Mouse (Mus musculus): Measurements from ENCODE around the gene Def6. TPM values are rescaled to one million over a fixed set of nuclear protein-coding genes. Genes with fewer than 3 reads are reported as not detected.

Gene Def6
- total RNA-seq (2021) = 1 to 10 TPM; 4.3 to 6.7 TPM
- long read RNA-seq, experiment 1, transcript Def6-201 (11 exons, 2,277 nt) = major isoform, 5 of 5 reads
- long read RNA-seq, experiment 1, partial matches to known transcripts = 0 of 5 reads
- long read RNA-seq, experiment 1, other reads (novel, unspliced or antisense) = 0 of 5 reads
- long read RNA-seq, experiment 2, transcript Def6-201 (11 exons, 2,277 nt) = major isoform, 9 of 11 reads
- long read RNA-seq, experiment 2, partial matches to known transcripts = 2 of 11 reads
- long read RNA-seq, experiment 2, other reads (novel, unspliced or antisense) = 0 of 11 reads

DNA sequence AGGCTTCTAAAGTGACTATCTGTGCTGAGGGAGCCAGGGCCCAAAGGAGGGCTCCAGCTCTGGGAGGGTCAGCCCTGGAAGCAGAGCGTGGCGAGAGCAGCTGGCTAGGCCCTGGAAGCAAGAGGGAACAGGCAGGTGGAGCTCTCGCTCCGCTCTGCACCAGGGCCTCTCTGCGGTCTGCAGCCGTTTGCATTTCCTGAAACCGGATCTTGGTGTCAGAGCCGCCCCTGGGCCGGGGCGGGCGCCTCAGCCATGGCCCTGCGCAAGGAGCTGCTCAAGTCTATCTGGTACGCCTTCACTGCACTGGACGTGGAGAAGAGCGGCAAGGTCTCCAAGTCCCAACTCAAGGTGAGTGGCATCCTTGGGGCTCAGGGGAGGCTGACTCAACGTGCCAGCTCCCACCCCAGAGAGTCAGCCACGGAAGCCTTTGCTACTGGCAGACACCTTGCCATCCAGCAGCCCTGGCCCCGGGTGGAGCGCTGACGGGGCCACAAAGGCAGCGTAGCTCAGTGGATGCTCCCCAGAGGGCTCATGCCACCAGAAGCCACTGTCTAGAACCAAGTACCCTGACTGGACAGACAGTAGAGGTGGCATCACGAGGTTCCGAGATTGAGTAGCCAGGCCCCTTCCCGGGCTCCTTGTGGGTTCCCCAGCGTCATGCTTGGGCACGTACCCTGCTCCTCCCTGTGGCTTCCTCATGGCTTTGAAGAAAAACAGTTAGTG lies at the start of gene Def6:
Def6 (plus strand) TSS at position 188 of the 723 bp plus-strand sequence.
- peak; percentile 40 to 61 for DNase-seq (ENCODE audit: low spot score in 2 of 2)

GRCm38 (mm10) chr17:28160361-28160760 lies 47.2 kb upstream of the Def6 start:
- DNase-seq (ENCODE audit: low spot score in 2 of 2) = no peak

GRCm38 (mm10) chr17:28161310-28161881 lies 46.2 kb upstream of the Def6 start:
- DNase-seq (ENCODE audit: low spot score in 2 of 2) = no peak

- peak; percentile 59 to 66 for DNase-seq (ENCODE audit: low spot score in 2 of 2)
Observed at GRCm38 (mm10) chr17:28163666-28164065, 43.9 kb upstream of the Def6 start.

DNA sequence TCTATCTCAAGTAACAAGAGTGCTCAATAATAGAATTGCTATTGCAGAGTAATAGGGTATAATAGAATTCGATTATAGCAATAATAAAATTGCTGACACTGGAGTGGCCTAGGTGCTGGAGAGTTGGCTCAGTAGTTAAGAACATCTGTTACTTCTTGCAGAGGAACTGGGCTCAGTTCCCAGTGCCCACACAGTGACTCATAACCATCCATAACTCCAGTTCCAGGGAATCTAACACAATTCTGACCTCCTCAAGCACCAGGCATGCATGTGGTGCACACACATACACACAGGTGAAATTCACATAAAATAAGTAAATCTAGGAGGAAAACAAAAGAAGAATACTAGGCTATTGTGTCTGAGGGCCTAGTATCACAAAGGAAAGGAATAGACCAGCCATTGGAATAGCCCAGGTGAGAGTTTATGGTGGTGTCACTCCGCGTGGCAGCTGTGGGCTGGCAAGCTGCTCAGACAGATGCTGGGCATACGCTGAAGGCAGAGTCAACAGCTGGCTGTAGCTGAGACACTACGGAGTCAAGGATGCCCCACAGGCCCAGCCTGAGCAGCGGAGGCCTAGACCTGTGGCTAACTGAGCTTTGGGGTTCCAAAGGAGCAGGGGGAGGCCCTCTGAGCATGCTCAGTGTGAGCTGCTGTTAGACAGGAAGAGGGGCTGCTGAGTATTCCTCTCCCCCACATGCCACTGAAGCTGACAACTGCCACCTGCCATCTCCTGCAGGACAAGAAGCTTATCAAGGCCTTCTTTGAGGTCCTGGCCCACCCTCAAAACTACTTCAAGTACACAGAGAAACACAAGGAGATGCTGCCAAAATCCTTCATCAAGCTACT lies 36.9 kb upstream of the Def6 start:
- DNase-seq (ENCODE audit: low spot score in 2 of 2) = no peak

DNA sequence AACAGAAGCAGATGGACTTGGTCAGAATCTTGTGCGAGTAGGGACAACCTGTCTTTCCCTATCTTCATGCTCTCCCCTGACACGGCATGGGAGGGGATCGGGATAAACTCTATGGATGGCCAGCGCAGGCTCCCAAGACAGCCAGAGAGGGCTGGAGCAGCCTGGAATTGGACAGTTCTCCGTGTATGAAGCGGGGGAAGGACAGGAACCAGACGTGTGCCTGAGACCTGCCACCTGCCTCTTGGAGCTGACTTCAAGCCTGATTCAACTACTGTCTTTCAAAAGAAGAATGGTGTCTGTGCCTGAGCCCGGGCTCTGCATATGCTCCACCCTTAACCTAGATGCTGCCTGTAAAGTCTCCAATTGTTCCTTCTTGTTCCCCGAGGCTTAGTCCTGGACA lies 34.9 kb upstream of the Def6 start:
- no peak for DNase-seq (ENCODE audit: low spot score in 2 of 2)

GRCm38 (mm10) chr17:28176775-28177539 lies 30.6 kb upstream of the Def6 start, which contains the start of gene Zfp523:
Gene Zfp523 (plus strand): TSS chr17:28177129.
- DNase-seq (ENCODE audit: low spot score in 2 of 2) = peak; percentile 76 to 79

- peak in 1 of 2 experiments; percentile 24 for DNase-seq (ENCODE audit: low spot score in 2 of 2)
Observed at GRCm38 (mm10) chr17:28177540-28178046, 30.0 kb upstream of the Def6 start.

- DNase-seq (ENCODE audit: low spot score in 2 of 2) = no peak
Observed at GRCm38 (mm10) chr17:28180331-28180730, 27.2 kb upstream of the Def6 start.

DNA sequence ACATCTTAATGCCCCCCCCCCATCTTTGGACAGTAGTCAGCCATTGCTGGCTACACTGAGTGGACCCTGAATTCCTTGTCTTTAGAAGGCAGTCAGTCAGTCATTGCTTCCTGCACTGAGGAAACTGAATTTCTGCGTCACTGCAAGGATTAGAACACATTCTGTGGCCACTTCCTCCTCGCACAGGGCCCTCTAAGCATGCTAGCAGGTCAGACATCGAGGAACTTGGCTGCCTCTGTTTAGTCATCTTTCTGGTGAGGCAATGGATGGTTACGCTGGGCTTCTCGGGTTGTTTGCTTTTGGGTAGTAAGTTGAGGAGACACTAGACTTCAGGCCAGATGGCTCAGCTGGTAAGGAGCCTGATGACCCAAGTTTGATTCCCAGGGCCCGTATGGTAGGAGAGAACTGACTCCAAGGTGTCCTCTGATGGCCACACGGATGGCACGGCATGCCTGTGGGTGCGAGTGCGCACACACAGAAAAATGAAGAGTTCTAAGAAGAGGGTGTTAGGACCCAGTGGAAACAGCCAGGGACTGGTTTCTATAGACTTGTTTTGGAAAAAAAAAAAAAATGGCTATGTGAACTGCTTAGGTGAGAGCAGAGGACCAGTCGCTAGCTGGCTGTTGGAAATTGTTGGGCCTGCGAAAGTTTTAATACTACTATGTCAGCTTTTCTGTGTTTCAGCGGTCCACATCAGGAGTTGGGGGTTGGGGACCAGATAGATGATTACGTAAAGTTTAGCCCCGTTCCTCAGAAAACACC lies 26.6 kb upstream of the Def6 start:
- no peak for DNase-seq (ENCODE audit: low spot score in 2 of 2)

DNA sequence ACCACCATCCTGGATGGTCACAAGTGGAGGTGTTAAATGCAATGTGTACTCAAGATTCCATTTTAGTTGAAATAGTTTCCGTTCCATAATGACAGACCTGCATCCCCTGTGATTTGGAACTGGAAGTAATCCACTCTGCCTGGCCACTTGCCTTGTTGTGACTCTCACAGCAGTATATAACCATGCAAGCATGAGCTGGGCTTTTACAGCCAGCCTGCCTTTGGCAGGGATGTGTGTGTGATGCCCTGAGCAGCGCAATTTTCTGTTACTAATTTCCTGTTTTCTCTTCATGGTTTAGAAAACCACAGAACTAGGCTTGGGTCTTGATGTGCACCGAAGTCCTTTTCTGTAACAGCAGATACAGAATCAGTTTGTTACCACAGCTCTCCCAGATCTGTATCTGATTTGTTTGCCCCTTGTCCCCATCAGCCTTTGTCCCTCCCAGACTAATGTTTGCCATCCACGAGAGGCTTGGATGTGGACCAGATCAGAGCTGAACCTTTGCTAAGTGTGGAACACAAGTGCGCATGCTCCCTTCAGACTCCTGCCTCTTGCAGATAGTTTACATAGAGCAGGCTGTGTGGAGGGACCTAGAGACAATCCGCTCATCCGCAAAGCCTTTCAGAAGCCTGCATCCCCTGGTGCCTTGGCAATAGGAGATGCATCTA lies 22.5 kb upstream of the Def6 start:
- no peak for DNase-seq (ENCODE audit: low spot score in 2 of 2)

GRCm38 (mm10) chr17:28188313-28188712 lies 19.3 kb upstream of the Def6 start:
- no peak for DNase-seq (ENCODE audit: low spot score in 2 of 2)

GRCm38 (mm10) chr17:28192754-28193153 lies 14.8 kb upstream of the Def6 start:
- no peak for DNase-seq (ENCODE audit: low spot score in 2 of 2)

DNA sequence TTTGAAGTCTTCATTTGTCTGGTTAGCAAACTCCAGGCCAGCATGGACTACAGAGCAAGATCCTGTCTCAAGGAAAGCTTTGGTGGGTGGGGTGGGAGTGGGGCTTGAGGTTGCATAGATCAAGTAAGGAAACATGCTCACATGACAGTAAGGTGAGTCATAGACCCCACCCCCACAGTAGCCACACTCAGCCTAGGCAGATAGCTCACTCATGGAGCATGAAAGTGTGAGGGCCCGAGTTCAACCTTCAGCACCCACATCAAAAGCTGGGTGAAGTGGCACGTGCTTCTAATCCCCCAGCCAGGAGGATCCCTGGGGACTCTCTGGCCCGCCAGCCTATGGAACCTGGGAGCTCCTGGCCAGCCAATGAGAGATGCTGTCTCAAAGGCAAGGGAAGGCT lies 14.0 kb upstream of the Def6 start:
- DNase-seq (ENCODE audit: low spot score in 2 of 2) = no peak

- DNase-seq (ENCODE audit: low spot score in 2 of 2) = no peak
Observed at GRCm38 (mm10) chr17:28195033-28195432, 12.5 kb upstream of the Def6 start.

DNA sequence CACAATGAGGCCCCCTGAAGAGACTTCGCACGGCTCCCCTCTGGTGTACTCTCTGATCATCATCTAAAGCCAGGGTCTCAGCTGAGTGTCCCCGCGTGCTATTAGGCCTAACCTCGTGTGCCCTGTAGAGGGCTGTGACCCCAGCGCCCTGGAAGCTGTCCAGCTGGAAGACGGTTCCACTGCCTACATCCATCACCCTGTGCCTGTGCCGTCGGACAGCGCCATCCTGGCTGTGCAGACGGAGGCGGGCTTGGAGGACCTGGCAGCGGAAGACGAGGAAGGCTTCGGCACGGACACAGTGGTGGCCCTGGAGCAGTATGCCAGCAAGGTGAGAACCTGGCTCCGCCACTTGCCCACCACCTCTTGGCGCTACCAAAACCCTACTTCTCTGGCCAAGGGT lies 9.9 kb upstream of the Def6 start:
- DNase-seq (ENCODE audit: low spot score in 2 of 2) = no peak

GRCm38 (mm10) chr17:28201982-28202381 lies 5.6 kb upstream of the Def6 start:
- DNase-seq (ENCODE audit: low spot score in 2 of 2) = no peak

DNA sequence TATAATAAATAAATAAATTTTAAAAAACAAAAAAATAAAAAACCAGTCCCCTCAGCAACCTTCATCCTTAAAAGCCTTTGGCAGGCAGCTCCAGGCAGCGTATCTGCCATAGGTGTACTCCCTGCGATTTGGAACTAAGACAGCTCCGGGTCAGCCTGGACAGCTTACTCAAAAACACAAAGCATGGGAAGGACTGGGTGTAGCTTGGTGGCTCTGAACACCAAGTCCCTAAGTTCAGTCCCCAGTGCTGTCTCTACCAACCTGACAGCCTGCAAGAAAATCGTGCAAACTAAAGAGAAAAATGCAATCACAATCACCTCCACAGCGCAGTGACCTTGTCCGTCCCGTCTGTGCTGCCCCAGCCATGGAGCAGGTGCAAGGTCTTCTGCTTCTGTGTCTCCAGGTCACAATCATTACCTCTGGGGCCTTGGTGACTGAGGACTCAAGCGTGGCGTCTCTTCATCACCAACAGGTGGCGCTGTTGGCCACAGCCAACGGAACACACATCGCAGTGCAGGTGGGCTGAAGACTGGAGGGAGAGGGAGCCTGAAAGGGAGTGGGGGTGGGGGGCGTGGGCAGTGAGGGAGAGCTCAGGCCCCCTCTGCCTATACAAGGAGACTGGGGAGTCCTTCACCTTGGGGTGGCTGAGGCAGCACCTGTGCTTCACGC lies 3.4 kb upstream of the Def6 start:
- DNase-seq (ENCODE audit: low spot score in 2 of 2) = no peak

DNA sequence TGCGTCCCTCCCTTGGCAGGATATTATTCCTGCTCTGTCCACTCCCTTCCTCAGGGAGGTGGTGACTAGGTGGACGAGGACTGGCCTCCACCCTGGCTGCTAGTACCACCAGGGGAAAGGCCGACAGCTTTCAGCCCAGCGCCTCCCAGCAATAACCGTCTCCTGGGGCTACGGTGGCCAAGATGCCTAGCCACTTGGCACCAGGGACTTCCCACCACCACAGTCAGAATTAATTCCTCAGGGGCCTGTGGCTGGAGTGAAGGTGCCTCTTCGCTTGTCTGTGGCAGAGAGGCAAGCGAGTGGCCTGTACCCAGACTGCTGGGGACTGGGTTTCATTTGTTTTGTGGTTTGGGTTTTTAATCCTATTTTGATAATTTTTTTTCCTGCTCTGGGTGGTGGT lies 2.1 kb upstream of the Def6 start:
- no peak for DNase-seq (ENCODE audit: low spot score in 2 of 2)
